Mouse (Mus musculus) megakaryocyte, adult 5-6 weeks (primary cell): ENCODE data around the gene Abhd13. TPM values are rescaled to one million over a fixed set of nuclear protein-coding genes. Genes with fewer than 3 reads are reported as not detected.
A peak's percentile ranks its signal among the peaks of the same experiment; 100 is the strongest.

Experiments
- ATAC-seq: 2 replicates; pipeline ENCODE4 v1.8.0; 2016; ENCODE audit warnings: mild to moderate bottlenecking, inconsistent platforms; ENCODE audit not compliant: poor library complexity, severe bottlenecking
- total RNA-seq, 2 experiments: library from RNA; stranded (forward) in 1 of 2; stranded (reverse) in 1 of 2; fragments of 153-499, 151-499 nt in 1 of 2; fragments of 221-1000, 200-1000 nt in 1 of 2; gene quantifications; 2 replicates each; pipeline versions ENCODE4 v1.2.3 to v1.2.4; 2015 to 2017

Gene Abhd13
- total RNA-seq (2015) (15.2 and 15.8 TPM in 2 replicates), total RNA-seq (2017) (18.0 and 20.5 TPM in 2 replicates)

- peak; percentile 79 for ATAC-seq
Observed at GRCm38 (mm10) chr8:9977573-9978314, at the start of gene Abhd13, which contains the start of gene Lig4. Gene Abhd13, plus strand, starts transcription at chr8:9977707. Gene Lig4, minus strand, starts transcription at chr8:9977686.

GRCm38 (mm10) chr8:9929746-9930445, 47.6 kb upstream of the Abhd13 start:
- no peak for ATAC-seq

- no peak for ATAC-seq
Observed at GRCm38 (mm10) chr8:9932711-9933110, 44.8 kb upstream of the Abhd13 start.

- ATAC-seq = peak; percentile 78
Observed at GRCm38 (mm10) chr8:9934891-9935565, 42.5 kb upstream of the Abhd13 start.

GRCm38 (mm10) chr8:9935574-9935973, 41.9 kb upstream of the Abhd13 start:
- no peak for ATAC-seq

- ATAC-seq = no peak
Observed at GRCm38 (mm10) chr8:9949134-9949890, 28.2 kb upstream of the Abhd13 start.

- ATAC-seq = no peak
Observed at GRCm38 (mm10) chr8:9958338-9958737, 19.2 kb upstream of the Abhd13 start.

GRCm38 (mm10) chr8:9959919-9960318, 17.6 kb upstream of the Abhd13 start:
- no peak for ATAC-seq

GRCm38 (mm10) chr8:9971866-9972265, 5.6 kb upstream of the Abhd13 start:
- ATAC-seq = no peak

GRCm38 (mm10) chr8:9975276-9975675, 2.2 kb upstream of the Abhd13 start:
- no peak for ATAC-seq

- peak; percentile 84 for ATAC-seq
Observed at GRCm38 (mm10) chr8:9975898-9976611, 1.5 kb upstream of the Abhd13 start.

GRCm38 (mm10) chr8:9977016-9977415, 491 bp upstream of the Abhd13 start:
- ATAC-seq = no peak

- no peak for ATAC-seq
Observed at GRCm38 (mm10) chr8:9978475-9979230, 1.1 kb downstream of the Abhd13 start.

- ATAC-seq = no peak
Observed at GRCm38 (mm10) chr8:9979746-9980145, 2.2 kb downstream of the Abhd13 start.

- no peak for ATAC-seq
Observed at GRCm38 (mm10) chr8:9980188-9980587, 2.7 kb downstream of the Abhd13 start.

- ATAC-seq = no peak
Observed at GRCm38 (mm10) chr8:10004115-10004514, 26.6 kb downstream of the Abhd13 start.

- ATAC-seq = peak; percentile 89
Observed at GRCm38 (mm10) chr8:10006156-10006985, 28.9 kb downstream of the Abhd13 start, which contains the start of gene Tnfsf13b. Gene Tnfsf13b, plus strand, starts transcription at chr8:10006467.

GRCm38 (mm10) chr8:10006986-10007659, 29.6 kb downstream of the Abhd13 start:
- ATAC-seq = peak; percentile 34
